Mouse (Mus musculus): ENCODE measurements around the gene Kcnma1.

DNA sequence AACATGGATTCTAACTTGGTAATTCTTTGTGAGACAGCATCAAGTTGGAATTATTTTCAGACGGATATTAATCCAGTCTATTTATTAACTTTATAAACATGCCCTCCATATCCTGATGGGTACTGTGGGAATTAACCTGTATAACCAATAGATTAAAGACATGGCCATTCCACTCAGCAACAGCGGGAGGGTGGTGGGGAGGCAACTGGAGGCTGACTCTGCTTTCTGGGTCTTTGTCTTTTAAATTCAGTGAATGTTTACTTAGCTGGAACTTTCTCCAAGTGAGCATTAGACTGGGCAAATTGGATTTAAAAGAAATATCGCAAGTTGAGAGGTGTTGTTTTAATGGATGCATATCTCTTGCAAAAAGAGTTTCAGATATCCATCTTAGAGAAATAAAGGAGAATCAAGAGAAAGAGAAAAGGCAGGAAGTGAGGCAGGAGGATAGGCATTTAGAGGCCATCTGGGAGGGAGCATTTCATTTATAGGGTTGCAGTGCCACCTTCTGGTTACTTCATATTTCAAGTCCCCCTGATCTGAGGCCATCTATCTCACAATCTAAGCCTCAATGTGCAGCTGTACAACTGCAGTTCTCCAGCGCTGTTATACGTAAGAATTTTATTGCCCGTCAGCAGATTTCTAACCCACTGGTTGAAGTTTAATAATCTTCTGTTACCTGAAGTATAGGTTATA lies 613.4 kb downstream of the Kcnma1 start:
- TF ChIP-seq CEBPB (IDR thresholded peaks at IDR 0.05; ENCODE audit: insufficient read depth, poor library complexity, severe bottlenecking) (no peak), POLR2A (IDR thresholded peaks at IDR 0.05; ENCODE audit: insufficient read length, low read depth) (no peak), MYOG (IDR thresholded peaks at IDR 0.05; ENCODE audit: control insufficient read depth in 1 of 3, insufficient read depth in 1 of 3, insufficient read length in 2 of 3, low read depth in 2 of 3) (no peak), MAX (IDR thresholded peaks at IDR 0.05; ENCODE audit: low read depth) (no peak), E2F4 (IDR thresholded peaks at IDR 0.05; ENCODE audit: insufficient read depth) (no peak), TCF12 (IDR thresholded peaks at IDR 0.05; ENCODE audit: insufficient read depth, poor library complexity, severe bottlenecking) (no peak), MYOD1 (IDR thresholded peaks at IDR 0.05; ENCODE audit: control insufficient read depth in 1 of 3, insufficient read length in 2 of 3, low read depth in 2 of 3) (no peak)
